Mouse (Mus musculus) limb, embryonic 10.5 days (tissue): ENCODE measurements at regions not wholly inside any gene's neighbourhood (a gene's known extent, or its start where the extent isn't known, plus 50 kb on each side); places are given as distances from the start of the nearest gene placed in this dataset.

Experiments
- DNase-seq: peaks from one replicate; pipeline ENCODE4 v3.0.0-alpha.2; 2017; ENCODE audit warnings: low spot score
- H3K27ac ChIP-seq: fragments of 300-500 bp; sonication (generic); 2 replicates; pipeline ENCODE4 v1.5.1; 2016; ENCODE audit warnings: mild to moderate bottlenecking
- H3K27me3 ChIP-seq: fragments of 300-500 bp; sonication (generic); 2 replicates; pipeline ENCODE4 v1.6.1; 2016; ENCODE audit warnings: low read depth, mild to moderate bottlenecking; ENCODE audit not compliant: poor library complexity, severe bottlenecking
- H3K36me3 ChIP-seq: fragments of 300-500 bp; sonication (generic); 2 replicates; pipeline ENCODE4 v1.6.1; 2016; ENCODE audit warnings: mild to moderate bottlenecking, moderate library complexity
- H3K4me1 ChIP-seq: fragments of 300-500 bp; sonication (generic); 2 replicates; pipeline ENCODE4 v1.6.1; 2016
- H3K4me3 ChIP-seq: fragments of 300-500 bp; sonication (generic); 2 replicates; pipeline ENCODE4 v1.5.1; 2016; ENCODE audit warnings: mild to moderate bottlenecking, moderate library complexity
- H3K9me3 ChIP-seq: fragments of 300-500 bp; sonication (generic); replicated peaks from 2 replicates; pipeline ENCODE4 v1.6.1; 2016; ENCODE audit warnings: mild to moderate bottlenecking
- WGBS: fragments of 180-500 bp; shearing (Covaris S2); methylation state at CpG from one replicate; pipeline ENCODE4 v1.1.7; 2016; 5-methylcytosine and 5-hydroxymethylcytosine counted together

DNA sequence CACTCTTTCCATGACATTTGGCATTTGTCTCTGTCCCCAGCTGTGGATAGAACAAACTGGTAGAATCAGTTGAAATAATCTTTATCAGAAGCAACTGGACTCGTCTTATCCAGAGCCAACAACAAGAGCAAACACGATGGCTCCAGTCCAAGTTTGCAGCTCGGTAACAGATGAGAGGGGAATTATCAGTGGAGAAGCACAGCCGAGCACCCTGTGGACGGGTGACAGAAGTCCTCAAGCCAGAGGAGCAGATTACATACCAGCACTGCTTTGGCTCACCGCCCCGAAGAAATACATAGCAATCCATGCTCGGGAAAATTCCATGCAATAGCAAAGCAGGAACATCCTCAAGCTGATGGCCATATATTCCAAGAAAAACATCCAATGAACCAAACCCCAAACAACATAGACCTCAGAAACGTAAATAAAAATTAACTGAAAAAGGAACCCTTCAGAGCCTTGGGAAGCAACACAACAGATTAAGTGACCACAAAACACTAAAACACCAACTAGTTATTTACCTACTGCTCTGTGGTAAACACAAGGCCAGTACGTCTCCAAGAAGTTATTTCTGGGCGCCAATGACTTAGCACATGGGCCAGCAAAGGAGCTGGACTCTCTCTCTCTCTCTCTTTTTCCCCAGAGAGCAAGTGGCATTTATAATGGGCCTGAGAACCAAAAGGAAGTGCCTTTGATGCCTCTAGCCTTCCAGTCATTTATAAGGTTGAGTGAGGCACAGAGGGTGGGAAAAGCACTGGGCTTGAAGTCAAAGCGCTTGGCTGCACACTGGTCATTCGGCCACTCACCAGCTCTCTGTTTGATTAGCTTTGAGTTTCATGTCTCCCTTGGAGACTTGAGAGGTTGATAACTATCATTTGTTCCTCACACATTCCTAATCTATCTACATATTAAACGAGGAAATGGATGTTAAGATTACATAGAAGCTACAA is 163.0 kb upstream of the Gm12728 start:
- H3K4me1 ChIP-seq, result no peaks in the 10 kb centered on the region
- no peak for DNase-seq
- H3K27ac ChIP-seq, result no peak overlapping the region
- WGBS, result 88% methylated on average over 14 of the region's 14 CpGs
- no peaks in the 10 kb centered on the region for H3K9me3 ChIP-seq
- no peak overlapping the region for H3K4me3 ChIP-seq
- H3K27me3 ChIP-seq, result no peaks in the 10 kb centered on the region
- H3K36me3 ChIP-seq, result no peaks in the 10 kb centered on the region

- DNase-seq, result no peak
- no peaks in the 10 kb centered on the region for H3K27me3 ChIP-seq
- H3K4me3 ChIP-seq, result no peak overlapping the region
- no peak overlapping the region for H3K27ac ChIP-seq
- H3K9me3 ChIP-seq, result no peaks in the 10 kb centered on the region
- no peaks in the 10 kb centered on the region for H3K36me3 ChIP-seq
- 92% methylated on average over 4 of the region's 4 CpGs for WGBS
- H3K4me1 ChIP-seq, result no peaks in the 10 kb centered on the region
Observed at GRCm38 (mm10) chr4:105629581-105629980, 160.1 kb upstream of the Gm12728 start.

DNA sequence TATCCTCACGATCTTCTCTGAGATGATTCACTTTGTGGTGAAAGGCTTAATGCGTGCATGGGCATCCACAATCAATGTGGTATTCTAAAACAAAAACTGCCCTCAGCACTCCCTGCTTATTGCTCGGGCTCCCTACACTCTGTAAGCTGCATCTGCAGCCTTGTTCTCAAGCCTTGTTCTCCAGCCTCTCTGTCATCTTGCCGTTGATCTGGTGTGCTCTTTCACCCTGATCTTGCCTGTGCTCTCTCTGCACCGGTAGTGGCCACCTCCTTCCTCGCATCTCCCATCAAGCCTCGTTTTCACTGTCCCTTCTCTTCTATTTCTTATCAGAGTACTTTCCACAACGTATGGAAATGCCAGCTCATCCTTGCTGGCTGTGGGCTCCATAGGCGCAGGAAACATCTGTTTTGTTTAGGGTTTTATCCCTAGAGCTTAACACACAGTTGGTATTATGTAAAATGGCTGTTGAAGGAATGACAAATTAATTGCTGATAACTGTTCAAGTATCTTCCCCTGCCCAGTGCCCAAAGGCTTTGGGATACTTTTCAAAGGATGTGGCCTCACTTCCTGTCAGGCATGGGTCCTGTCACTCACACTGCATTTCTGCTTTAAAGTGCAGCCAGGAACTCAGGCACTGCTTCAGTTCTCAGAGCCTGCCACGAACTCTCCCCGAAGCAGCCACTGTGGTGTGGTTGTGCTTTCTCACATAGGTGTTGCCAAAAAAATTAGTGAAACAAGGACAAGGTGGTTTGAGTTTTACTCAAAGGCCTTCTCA is 158.9 kb upstream of the Gm12728 start:
- H3K36me3 ChIP-seq, result no peaks in the 10 kb centered on the region
- H3K27me3 ChIP-seq, result no peaks in the 10 kb centered on the region
- no peak for DNase-seq
- no peaks in the 10 kb centered on the region for H3K9me3 ChIP-seq
- WGBS, result 75% methylated on average over 11 of the region's 11 CpGs
- no peaks in the 10 kb centered on the region for H3K4me1 ChIP-seq
- no peak overlapping the region for H3K4me3 ChIP-seq
- no peak overlapping the region for H3K27ac ChIP-seq

GRCm38 (mm10) chr4:105632581-105633358 is 156.9 kb upstream of the Gm12728 start:
- Histone ChIP-seq H3K4me3 (no peak overlapping the region), H3K27me3 (no peaks in the 10 kb centered on the region), H3K9me3 (no peaks in the 10 kb centered on the region), H3K36me3 (no peaks in the 10 kb centered on the region), H3K4me1 (no peaks in the 10 kb centered on the region), H3K27ac (no peak overlapping the region)
- DNase-seq, result no peak
- WGBS, result 86% methylated on average over 7 of the region's 7 CpGs

DNA sequence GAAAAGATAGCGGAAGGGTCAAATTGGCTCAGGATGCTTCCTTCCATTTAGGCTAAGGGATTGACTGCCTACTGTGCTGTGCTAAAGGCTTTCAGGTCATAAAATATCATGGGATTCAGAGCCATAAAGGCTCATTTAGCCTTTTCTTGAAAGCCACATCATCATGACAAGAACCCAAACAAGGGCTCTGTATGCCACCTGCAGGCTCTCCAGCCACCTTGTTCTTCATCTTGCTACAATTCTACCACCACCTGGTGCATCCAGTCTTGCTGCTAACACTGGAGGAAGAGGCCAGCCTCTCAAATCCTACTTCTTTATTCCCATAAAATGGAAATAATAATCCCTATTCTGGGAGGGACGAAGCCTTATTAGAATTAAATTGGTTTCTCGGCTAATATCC is 155.9 kb upstream of the Gm12728 start:
- no peaks in the 10 kb centered on the region for H3K36me3 ChIP-seq
- WGBS, result 96% methylated on average over 3 of the region's 3 CpGs
- H3K27me3 ChIP-seq, result no peaks in the 10 kb centered on the region
- H3K9me3 ChIP-seq, result no peaks in the 10 kb centered on the region
- H3K27ac ChIP-seq, result no peak overlapping the region
- DNase-seq, result no peak
- H3K4me1 ChIP-seq, result no peaks in the 10 kb centered on the region
- no peak overlapping the region for H3K4me3 ChIP-seq

DNA sequence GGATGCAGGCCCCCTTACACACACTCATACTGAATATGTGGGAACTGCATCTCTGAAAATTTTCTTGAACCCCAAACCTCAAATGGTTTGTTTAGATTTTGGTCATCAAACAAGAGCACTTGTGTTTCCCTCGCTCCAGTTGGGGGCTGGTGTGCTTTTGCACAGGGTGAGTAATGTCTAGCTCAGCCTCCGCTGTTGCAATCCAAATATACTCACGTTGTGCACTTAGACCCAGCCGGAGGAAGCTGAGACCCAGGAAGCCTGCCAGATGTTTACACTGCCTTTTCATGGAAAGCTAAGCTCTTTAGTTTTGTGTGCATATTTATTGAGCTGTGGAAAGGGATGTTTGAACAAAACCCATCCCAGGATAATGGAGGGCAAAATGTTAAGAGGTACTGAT is 148.9 kb upstream of the Gm12728 start:
- Histone ChIP-seq H3K27me3 (no peaks in the 10 kb centered on the region), H3K36me3 (no peaks in the 10 kb centered on the region), H3K4me1 (0 out of 2 replicates have a peak, but pooled peaks cover 4% of the 10 kb centered on the region), H3K4me3 (no peak overlapping the region), H3K27ac (no peak overlapping the region), H3K9me3 (no peaks in the 10 kb centered on the region)
- WGBS, result 72% methylated on average over 4 of the region's 4 CpGs
- no peak for DNase-seq

- Histone ChIP-seq H3K27ac (no peak overlapping the region), H3K4me3 (no peak overlapping the region), H3K4me1 (0 out of 2 replicates have a peak, but pooled peaks cover 4% of the 10 kb centered on the region), H3K27me3 (no peaks in the 10 kb centered on the region), H3K36me3 (no peaks in the 10 kb centered on the region), H3K9me3 (no peaks in the 10 kb centered on the region)
- no peak for DNase-seq
- WGBS, result 83% methylated on average over 4 of the region's 4 CpGs
Observed at GRCm38 (mm10) chr4:105641582-105641981, 148.1 kb upstream of the Gm12728 start.

DNA sequence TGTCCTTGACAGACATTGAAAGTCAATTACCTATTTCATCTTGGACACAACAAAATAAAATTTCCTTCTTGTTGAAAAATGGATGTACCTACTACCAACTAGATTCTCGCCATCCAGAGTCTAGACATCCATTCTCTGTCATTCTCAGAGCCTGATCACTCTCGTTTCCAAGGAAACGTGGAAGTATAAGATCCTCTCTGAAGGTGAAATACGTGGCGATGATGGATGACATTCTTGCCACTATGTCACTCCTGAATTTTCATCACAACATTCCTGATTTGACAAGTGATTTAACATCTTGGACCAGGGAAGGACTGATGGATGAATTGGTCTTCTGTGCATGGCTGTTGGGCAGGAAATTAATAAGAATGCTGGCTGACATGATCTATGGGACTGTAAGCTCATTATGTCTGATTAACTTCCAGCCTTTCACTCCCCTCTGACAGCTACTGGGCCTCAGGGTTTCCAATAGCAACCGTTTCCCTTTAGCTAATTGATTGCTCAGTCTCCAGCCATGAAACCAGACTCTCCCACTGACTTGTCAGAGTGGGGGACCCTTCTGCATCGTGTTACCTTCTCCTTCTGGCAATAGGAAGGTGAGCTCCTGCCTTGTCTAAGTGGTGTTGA is 140.7 kb upstream of the Gm12728 start:
- WGBS, result 33% methylated on average over 7 of the region's 7 CpGs
- peaks cover 33% of the 10 kb centered on the region for H3K4me1 ChIP-seq
- H3K36me3 ChIP-seq, result no peaks in the 10 kb centered on the region
- peak overlapping the region; percentile 64; the same call in 1 of the 2 replicates for H3K27ac ChIP-seq
- H3K9me3 ChIP-seq, result no peaks in the 10 kb centered on the region
- H3K4me3 ChIP-seq, result no peak overlapping the region
- no peaks in the 10 kb centered on the region for H3K27me3 ChIP-seq
- DNase-seq, result peak; percentile 67

GRCm38 (mm10) chr4:105649447-105649833 is 140.2 kb upstream of the Gm12728 start:
- peaks cover 36% of the 10 kb centered on the region for H3K4me1 ChIP-seq
- H3K36me3 ChIP-seq, result no peaks in the 10 kb centered on the region
- H3K27ac ChIP-seq, result peak overlapping the region; percentile 64; the same call in 1 of the 2 replicates
- no peak overlapping the region for H3K4me3 ChIP-seq
- no peaks in the 10 kb centered on the region for H3K9me3 ChIP-seq
- 67% methylated on average over 2 of the region's 2 CpGs for WGBS
- no peaks in the 10 kb centered on the region for H3K27me3 ChIP-seq
- DNase-seq, result no peak

DNA sequence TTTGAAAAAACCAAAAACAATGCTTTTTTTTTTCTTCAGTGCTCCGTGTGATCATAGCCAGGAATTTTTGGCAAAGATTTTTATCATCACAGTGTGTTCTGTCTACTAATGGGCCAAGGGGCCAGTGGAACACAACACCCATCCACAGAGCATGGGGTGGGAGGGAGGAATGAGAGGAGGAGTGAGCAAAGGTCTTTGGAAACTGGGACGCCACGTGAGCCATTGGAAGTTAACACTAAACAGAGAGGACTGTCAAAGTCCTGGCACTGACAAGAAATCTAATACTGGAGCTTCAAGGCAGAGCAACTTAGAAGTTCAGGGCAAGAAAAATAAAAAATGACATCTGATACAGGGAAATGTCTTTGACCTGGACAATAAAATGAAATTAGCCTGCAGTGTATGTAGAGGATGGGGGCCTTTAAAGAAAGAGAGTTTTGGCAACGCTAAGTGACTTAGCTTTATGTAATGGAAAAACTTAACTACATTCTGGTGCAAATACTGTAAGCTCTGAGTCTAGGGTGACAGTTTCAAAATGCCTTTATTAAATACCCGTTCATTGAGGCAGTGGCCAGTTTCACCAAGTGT is 133.5 kb upstream of the Gm12728 start:
- 66% methylated on average over 5 of the region's 5 CpGs for WGBS
- no peak for DNase-seq
- no peak overlapping the region for H3K27ac ChIP-seq

GRCm38 (mm10) chr4:105658581-105658980 is 131.1 kb upstream of the Gm12728 start:
- peak; percentile 69 for DNase-seq
- Histone ChIP-seq H3K27me3 (no peaks in the 10 kb centered on the region), H3K9me3 (no peaks in the 10 kb centered on the region), H3K4me1 (peaks cover 20% of the 10 kb centered on the region), H3K36me3 (no peaks in the 10 kb centered on the region), H3K27ac (peak overlapping the region; percentile 67), H3K4me3 (no peak overlapping the region)
- WGBS, result 37% methylated on average over 3 of the region's 3 CpGs

More for the DNA sequence above, 133.5 kb upstream of the Gm12728 start:
- Histone ChIP-seq H3K9me3 (no peaks in the 10 kb centered on the region), H3K36me3 (no peaks in the 10 kb centered on the region), H3K27me3 (no peaks in the 10 kb centered on the region), H3K4me1 (peaks cover 12% of the 10 kb centered on the region), H3K4me3 (no peak overlapping the region)

DNA sequence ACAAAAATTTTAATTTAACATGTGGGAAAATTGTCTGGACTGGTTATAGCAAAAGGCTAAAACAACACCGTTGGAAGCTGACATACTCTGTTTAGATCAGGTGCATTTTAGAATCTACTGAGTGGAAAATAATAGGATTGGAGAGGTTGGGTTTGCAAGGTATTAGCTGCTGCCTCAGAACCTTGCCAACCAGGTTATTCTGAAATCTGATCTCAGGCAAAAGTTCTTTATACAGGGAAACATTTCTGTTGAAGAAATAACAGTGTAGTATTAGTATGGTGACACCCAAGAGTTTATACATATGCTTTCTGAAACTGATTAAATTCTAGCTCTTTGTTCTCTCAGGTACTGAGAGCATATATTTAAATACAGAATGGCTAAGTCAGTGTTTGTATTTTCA is 113.0 kb upstream of the Gm12728 start:
- Histone ChIP-seq H3K27ac (no peak overlapping the region), H3K27me3 (no peaks in the 10 kb centered on the region), H3K4me3 (no peak overlapping the region), H3K9me3 (no peaks in the 10 kb centered on the region), H3K36me3 (no peaks in the 10 kb centered on the region), H3K4me1 (no peaks in the 10 kb centered on the region)
- DNase-seq, result no peak
- 91% methylated on average over 1 of the region's 1 CpGs for WGBS
